Mouse (Mus musculus) MEL (cell line): ENCODE data around the gene Mansc1. TPM values are rescaled to one million over a fixed set of nuclear protein-coding genes. Genes with fewer than 3 reads are reported as not detected.

Source experiments
- DNase-seq: peaks from one replicate; pipeline ENCODE4 v3.0.0; 2011; ENCODE audit warnings: low read depth, low spot score
- H3K27ac ChIP-seq: 2 replicates; pipeline ENCODE4 v1.5.1; 2012; ENCODE audit warnings: low read depth, mild to moderate bottlenecking, control low read depth, low read length, moderate library complexity; ENCODE audit not compliant: control insufficient read depth
- H3K27me3 ChIP-seq, 2 experiments: fragments of 150-350 bp in 1 of 2; sonication (generic) in 1 of 2; 2 replicates each; pipeline ENCODE4 v1.6.1; 2012; ENCODE audit warnings: low read length in 2 of 2, mild to moderate bottlenecking in 2 of 2, improper control_type of control experiment in 1 of 2, moderate library complexity in 1 of 2; ENCODE audit not compliant: insufficient read depth in 2 of 2, control insufficient read depth in 1 of 2
- H3K36me3 ChIP-seq, 2 experiments: 2 replicates each; pipeline ENCODE4 v1.6.1; 2012 to 2014; ENCODE audit warnings: low read length in 2 of 2, improper control_type of control experiment in 1 of 2, inconsistent platforms in 1 of 2, mild to moderate bottlenecking in 1 of 2; ENCODE audit not compliant: insufficient read depth in 2 of 2, control insufficient read depth in 1 of 2
- H3K4me1 ChIP-seq, 2 experiments: fragments of 150-350 bp in 1 of 2; sonication (generic) in 1 of 2; 2 replicates each; pipeline ENCODE4 v1.6.1; 2012; ENCODE audit warnings: low read length in 2 of 2, improper control_type of control experiment in 1 of 2, mild to moderate bottlenecking in 1 of 2; ENCODE audit not compliant: insufficient read depth in 2 of 2, control insufficient read depth in 1 of 2
- H3K4me3 ChIP-seq, 2 experiments: fragments of 150-350 bp in 1 of 2; sonication (generic) in 1 of 2; 2 replicates each; pipeline ENCODE4 v1.5.1; 2012; ENCODE audit warnings: low read depth in 2 of 2, low read length in 2 of 2, mild to moderate bottlenecking in 2 of 2, moderate library complexity in 2 of 2, control low read depth in 1 of 2, improper control_type of control experiment in 1 of 2; ENCODE audit not compliant: control insufficient read depth in 1 of 2, insufficient read depth in 1 of 2
- H3K79me2 ChIP-seq: 2 replicates; pipeline ENCODE4 v1.6.1; 2012; ENCODE audit warnings: mild to moderate bottlenecking, low read length, moderate library complexity; ENCODE audit not compliant: control insufficient read depth, poor library complexity, insufficient read depth
- H3K9ac ChIP-seq: 2 replicates; pipeline ENCODE4 v1.6.1; 2012; ENCODE audit warnings: low read depth, mild to moderate bottlenecking, control low read depth, low read length, moderate library complexity; ENCODE audit not compliant: control insufficient read depth, poor library complexity, severe bottlenecking
- H3K9me3 ChIP-seq: fragments of 150-350 bp; sonication (generic); replicated peaks from 2 replicates; pipeline ENCODE4 v1.6.1; 2012; ENCODE audit warnings: mild to moderate bottlenecking, low read length, improper control_type of control experiment, moderate library complexity; ENCODE audit not compliant: insufficient read depth
- BHLHE40 ChIP-seq: IDR thresholded peaks from 2 replicates; pipeline ENCODE4 v1.6.1; 2012; ENCODE audit warnings: low read depth, mild to moderate bottlenecking, inconsistent platforms, low read length, improper control_type of control experiment, borderline replicate concordance
- CHD2 ChIP-seq: IDR thresholded peaks from 2 replicates; pipeline ENCODE4 v1.6.1; 2011; ENCODE audit warnings: low read length, improper control_type of control experiment
- CTCF ChIP-seq, 3 experiments: IDR thresholded peaks in 2 of 3; conservative IDR thresholded peaks in 1 of 3; 2 replicates each; pipeline ENCODE4 v1.5.1; 2011 to 2012; ENCODE audit warnings: low read length in 3 of 3, low read depth in 2 of 3, mild to moderate bottlenecking in 2 of 3, improper control_type of control experiment in 1 of 3, inconsistent platforms in 1 of 3, mixed read lengths in 1 of 3, moderate library complexity in 1 of 3; ENCODE audit not compliant: control insufficient read depth in 1 of 3, insufficient read depth in 1 of 3, poor library complexity in 1 of 3, severe bottlenecking in 1 of 3
- E2F4 ChIP-seq: IDR thresholded peaks from 2 replicates; pipeline ENCODE4 v1.6.1; 2011; ENCODE audit warnings: low read depth, low read length, improper control_type of control experiment, borderline replicate concordance
- ELF1 ChIP-seq: IDR thresholded peaks from 2 replicates; pipeline ENCODE4 v1.6.1; 2014; ENCODE audit warnings: low read depth, mild to moderate bottlenecking, inconsistent platforms, low read length, improper control_type of control experiment, moderate library complexity
- KAT2A ChIP-seq: conservative IDR thresholded peaks from 2 replicates; pipeline ENCODE4 v1.6.1; 2012; ENCODE audit warnings: low read depth, low read length, improper control_type of control experiment, inconsistent platforms
- MAFK ChIP-seq: IDR thresholded peaks from 2 replicates; pipeline ENCODE4 v1.6.1; 2011; ENCODE audit warnings: low read depth, mild to moderate bottlenecking, low read length, improper control_type of control experiment, borderline replicate concordance
- MAZ ChIP-seq: IDR thresholded peaks from 2 replicates; pipeline ENCODE4 v1.6.1; 2012; ENCODE audit warnings: low read depth, mild to moderate bottlenecking, inconsistent platforms, low read length, improper control_type of control experiment
- MXI1 ChIP-seq: IDR thresholded peaks from 2 replicates; pipeline ENCODE4 v1.6.1; 2011; ENCODE audit warnings: mild to moderate bottlenecking, low read depth, low read length, improper control_type of control experiment
- POLR2A ChIP-seq, 2 experiments: IDR thresholded peaks; 2 replicates each; pipeline ENCODE4 v1.6.1; 2011 to 2012; ENCODE audit warnings: low read length in 2 of 2, mild to moderate bottlenecking in 2 of 2, control low read depth in 1 of 2, improper control_type of control experiment in 1 of 2, low read depth in 1 of 2, moderate library complexity in 1 of 2; ENCODE audit not compliant: control insufficient read depth in 1 of 2, insufficient read depth in 1 of 2, poor library complexity in 1 of 2
- POLR2AphosphoS5 ChIP-seq: IDR thresholded peaks from 2 replicates; pipeline ENCODE4 v1.6.1; 2012; ENCODE audit warnings: low read depth, borderline replicate concordance, mild to moderate bottlenecking, inconsistent platforms, low read length, moderate library complexity, mixed read lengths
- SMC3 ChIP-seq: IDR thresholded peaks from 2 replicates; pipeline ENCODE4 v1.6.1; 2011; ENCODE audit warnings: low read depth, low read length, improper control_type of control experiment
- TBP ChIP-seq: IDR thresholded peaks from 2 replicates; pipeline ENCODE4 v1.8.0; 2011; ENCODE audit warnings: low read depth, low read length, improper control_type of control experiment
- ZC3H11A ChIP-seq: IDR thresholded peaks from 2 replicates; pipeline ENCODE4 v1.6.1; 2012; ENCODE audit warnings: low read depth, mild to moderate bottlenecking, inconsistent platforms, low read length, improper control_type of control experiment
- ZNF384 ChIP-seq: IDR thresholded peaks from 2 replicates; pipeline ENCODE4 v1.6.1; 2012; ENCODE audit warnings: low read depth, mild to moderate bottlenecking, inconsistent platforms, low read length, improper control_type of control experiment
- polyA plus RNA-seq, 2 experiments: library from polyadenylated mRNA; stranded (reverse) in 1 of 2; unstranded in 1 of 2; fragments of >175 nt in 1 of 2; fragments of >200 nt in 1 of 2; gene quantifications; 2 replicates each; pipeline versions ENCODE4 v1.2.1 to v1.2.4; 2012; ENCODE audit warnings: low replicate concordance in 2 of 2, low read depth in 1 of 2; ENCODE audit not compliant: insufficient read length in 2 of 2, insufficient read depth in 1 of 2, missing spikeins in 1 of 2
- total RNA-seq: library from RNA; depleted of rRNA; stranded (reverse); fragments of 300-350 nt; gene quantifications from 2 replicates; pipeline ENCODE4 v1.2.3, GENCODE M21; 2012

Gene Mansc1
- total and polyA plus RNA-seq, 3 experiments, result not detected

- Histone ChIP-seq H3K27me3 (no peaks in the 10 kb centered on the region; a peak in 1 of 4 replicates), H3K9me3 (no peaks in the 10 kb centered on the region), H3K9ac (no peak overlapping the region), H3K4me1 (peaks cover 0 to 8% of the 10 kb centered on the region in 2 experiments; a peak in 2 of 4 replicates), H3K27ac (no peak overlapping the region), H3K79me2 (no peaks in the 10 kb centered on the region), H3K4me3 (no peak overlapping the region), H3K36me3 (no peaks in the 10 kb centered on the region)
- TF ChIP-seq CHD2, result no peak
- no peak for DNase-seq
These were observed 12.2 kb downstream of the Mansc1 start for GRCm38 (mm10) chr6:134620129-134620528.

GRCm38 (mm10) chr6:134617589-134617988 lies 14.7 kb downstream of the Mansc1 start:
- H3K4me3 ChIP-seq, result no peak overlapping the region
- H3K36me3 ChIP-seq, result peaks cover 0 to 3% of the 10 kb centered on the region in 2 experiments; a peak in 2 of 4 replicates
- no peaks in the 10 kb centered on the region for H3K79me2 ChIP-seq
- H3K4me1 ChIP-seq, result peaks cover 0 to 8% of the 10 kb centered on the region in 2 experiments; a peak in 2 of 4 replicates
- H3K27ac ChIP-seq, result no peak overlapping the region
- H3K9me3 ChIP-seq, result no peaks in the 10 kb centered on the region
- no peak overlapping the region for H3K9ac ChIP-seq
- H3K27me3 ChIP-seq, result no peaks in the 10 kb centered on the region; a peak in 1 of 4 replicates
- TF ChIP-seq MAFK (no peak), ZC3H11A (no peak), TBP (no peak), SMC3 (no peak), POLR2A (IDR thresholded peaks at IDR 0.05; ENCODE audit: control insufficient read depth in 1 of 2, insufficient read depth in 1 of 2, low read depth in 1 of 2, low read length in 2 of 2, poor library complexity in 1 of 2) (no peak), CTCF (IDR thresholded peaks at IDR 0.05 in 2 of 3, conservative IDR thresholded peaks at IDR 0.05 in 1 of 3; ENCODE audit: control insufficient read depth in 1 of 3, insufficient read depth in 1 of 3, low read depth in 2 of 3, low read length in 3 of 3, poor library complexity in 1 of 3, severe bottlenecking in 1 of 3) (no peak), ELF1 (no peak), POLR2AphosphoS5 (no peak), BHLHE40 (no peak), E2F4 (no peak), MXI1 (no peak), ZNF384 (no peak), MAZ (no peak), KAT2A (no peak)
- DNase-seq, result no peak
